Mouse (Mus musculus): Measurements from ENCODE around the gene Arhgef38.

The Arhgef38 gene

DNA sequence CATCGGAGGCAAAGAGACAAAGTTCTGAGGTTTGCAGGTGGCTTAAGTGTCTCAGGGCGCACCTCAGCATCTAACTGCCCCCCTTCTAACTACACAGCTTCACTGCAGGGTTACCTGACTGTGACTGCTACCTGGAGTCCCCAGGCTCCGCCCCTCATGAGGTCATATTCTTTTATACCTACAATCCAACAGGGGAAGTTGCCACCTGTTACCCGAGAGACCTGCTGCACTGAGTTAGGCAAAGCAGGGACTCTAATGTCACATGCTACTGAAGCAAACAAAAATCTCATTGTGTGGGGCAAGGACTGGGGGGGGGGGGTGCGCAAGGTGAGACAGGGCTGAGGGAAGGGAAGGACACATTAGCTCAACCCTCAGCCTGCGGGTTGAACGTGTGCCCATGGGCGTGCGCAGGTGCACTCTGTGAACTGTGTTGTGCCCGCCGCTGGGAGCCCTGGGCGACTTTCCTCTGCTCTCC is at the start of gene Arhgef38:
Arhgef38 (minus strand) TSS at position 129 of the 475 bp plus-strand sequence.
- in situ Hi-C loops (cut with MboI; ENCODE audit: unreplicated experiment in 2 of 2): no loop called here

DNA sequence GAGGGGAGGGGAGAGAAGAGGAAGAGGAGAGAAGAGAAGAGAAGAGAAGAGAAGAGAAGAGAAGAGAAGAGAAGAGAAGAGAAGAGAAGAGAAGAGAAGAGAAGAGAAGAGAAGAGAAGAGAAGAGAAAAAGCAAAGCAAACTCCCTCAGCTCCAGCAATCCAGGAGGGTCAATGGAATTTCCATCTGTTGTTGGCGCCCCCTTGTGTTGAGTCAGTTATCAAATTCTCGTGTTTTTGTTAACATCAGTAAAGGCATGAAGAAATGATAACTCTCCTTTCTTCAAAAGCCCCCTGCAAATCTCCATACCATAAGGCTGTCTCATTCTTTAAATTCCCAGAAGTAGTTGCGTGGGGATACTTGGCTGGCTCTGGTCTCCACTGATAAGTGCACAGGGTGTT is 37.1 kb upstream of the Arhgef38 start:
- in situ Hi-C loops (cut with MboI; ENCODE audit: unreplicated experiment in 2 of 2): loop anchor here (5.0 kb wide), 2 partner anchors 185 to 525 kb away; no protein-coding TSS in a partner anchor

DNA sequence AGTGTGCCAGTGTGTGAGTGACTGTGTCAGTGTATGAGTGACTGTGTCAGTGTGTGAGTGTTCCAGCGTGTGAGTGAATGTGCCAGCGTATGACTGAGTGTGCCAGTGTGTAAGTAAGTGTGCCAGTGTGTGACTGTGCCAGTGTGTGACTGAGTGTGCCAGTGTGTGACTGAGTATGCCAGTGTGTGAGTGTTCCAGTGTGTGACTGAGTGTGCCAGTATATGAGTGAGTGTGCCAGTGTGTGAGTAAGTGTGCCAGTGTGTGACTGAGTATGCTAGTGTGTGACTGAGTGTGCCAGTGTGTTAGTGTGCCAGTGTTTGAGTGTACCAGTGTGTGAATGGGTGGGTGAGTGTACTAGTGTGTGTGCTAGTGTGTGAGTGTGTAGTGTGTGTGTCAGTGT is 24.1 kb upstream of the Arhgef38 start:
- in situ Hi-C loops (cut with MboI; ENCODE audit: unreplicated experiment in 2 of 2): no loop called here

DNA sequence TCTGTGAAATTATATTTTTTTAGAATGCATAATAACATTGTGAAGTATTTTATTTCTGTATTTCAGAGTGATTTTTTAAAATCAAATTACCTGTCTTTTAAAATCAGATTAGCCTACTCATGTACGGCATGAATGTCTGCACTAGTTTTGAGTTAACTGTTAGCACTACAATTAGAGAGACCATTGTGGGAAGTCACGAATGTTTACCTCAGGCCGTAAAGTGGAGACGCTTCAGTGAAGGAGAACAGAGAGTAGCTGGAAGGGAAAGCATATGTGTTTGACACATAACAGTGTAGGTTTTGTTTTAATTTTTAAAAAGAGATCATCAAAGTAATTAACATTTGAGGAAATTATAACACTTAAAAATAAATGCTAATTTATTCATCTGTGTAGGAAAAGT is 21.1 kb upstream of the Arhgef38 start:
- in situ Hi-C loops (cut with MboI; ENCODE audit: unreplicated experiment in 2 of 2): no loop called here

DNA sequence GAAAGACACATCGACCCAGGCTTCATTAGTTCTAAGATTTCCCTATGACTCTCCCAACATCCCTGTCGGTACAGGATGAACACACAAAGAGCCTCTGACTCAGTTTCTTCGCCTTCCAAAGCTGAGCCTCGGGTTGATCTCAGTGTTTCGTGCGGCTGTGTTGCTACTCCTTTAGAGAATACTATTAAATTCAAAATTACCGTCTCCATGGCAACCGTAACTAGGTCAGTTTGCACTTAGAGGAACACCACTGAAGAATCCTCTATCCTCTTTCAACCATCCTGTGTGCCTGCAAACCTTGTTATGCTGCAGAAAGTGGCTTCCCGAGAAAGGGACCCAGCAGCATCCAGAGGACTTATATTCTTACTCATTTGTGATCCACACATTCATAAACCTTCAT is 9.3 kb upstream of the Arhgef38 start:
- in situ Hi-C loops (cut with MboI; ENCODE audit: unreplicated experiment in 2 of 2): no loop called here

DNA sequence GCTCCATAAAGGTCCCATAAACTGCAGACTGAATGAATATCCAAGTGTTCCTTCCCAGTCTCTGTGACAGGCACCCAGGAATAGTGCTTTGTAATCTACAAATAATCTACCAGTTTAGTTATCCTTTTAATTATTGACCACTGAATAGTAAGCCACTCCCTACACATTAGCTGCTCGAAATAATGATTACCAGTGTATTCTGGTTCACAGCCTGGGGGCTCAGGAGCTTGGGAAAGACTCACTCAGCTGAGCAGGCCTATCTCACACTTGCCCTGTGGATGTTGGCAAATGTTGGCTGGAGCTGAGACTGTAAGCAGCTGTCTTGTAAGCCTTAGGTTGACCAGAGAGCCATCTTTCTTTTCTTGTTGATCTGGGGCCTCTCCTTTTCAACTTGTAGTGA is 7.2 kb upstream of the Arhgef38 start:
- in situ Hi-C loops (cut with MboI; ENCODE audit: unreplicated experiment in 2 of 2): no loop called here

DNA sequence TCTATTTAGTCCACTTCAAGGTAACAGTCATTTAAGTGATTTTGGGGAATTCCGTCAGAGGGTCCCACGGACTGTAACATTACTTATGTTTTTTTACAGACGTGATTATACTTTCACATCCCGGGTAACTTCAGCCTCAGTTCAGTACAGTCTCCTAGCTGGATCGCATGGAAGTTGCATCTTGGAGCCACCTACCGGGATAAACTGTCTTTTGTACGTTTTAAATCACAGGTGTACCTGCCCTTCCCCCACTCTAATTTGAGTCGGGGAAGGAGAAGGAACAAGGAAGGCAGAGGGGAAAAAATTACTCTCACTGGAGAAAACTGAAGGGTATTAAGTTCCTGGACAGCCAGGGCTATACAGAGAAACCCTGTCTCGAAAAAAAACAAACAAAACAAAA is 756 bp downstream of the Arhgef38 start:
- in situ Hi-C loops (cut with MboI; ENCODE audit: unreplicated experiment in 2 of 2): no loop called here

DNA sequence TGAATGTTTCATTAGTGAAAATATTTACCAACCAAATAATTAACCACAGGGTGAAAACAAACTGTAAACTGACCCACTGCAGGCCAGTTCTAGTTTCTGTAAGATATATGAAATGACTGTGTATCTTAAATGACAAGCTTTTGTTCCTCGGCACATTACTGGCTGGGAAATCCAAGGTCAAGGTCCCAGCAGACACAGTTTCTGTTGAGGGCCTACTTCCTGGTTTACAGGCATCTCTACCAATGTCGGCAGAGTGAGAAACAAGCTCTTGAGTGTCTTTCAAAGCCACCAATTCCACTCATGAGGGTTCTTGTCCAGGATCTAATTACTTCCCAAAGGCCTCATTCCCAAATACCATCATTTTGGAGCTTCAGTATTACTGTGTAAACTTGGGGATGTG is 4.3 kb downstream of the Arhgef38 start:
- in situ Hi-C loops (cut with MboI; ENCODE audit: unreplicated experiment in 2 of 2): no loop called here

DNA sequence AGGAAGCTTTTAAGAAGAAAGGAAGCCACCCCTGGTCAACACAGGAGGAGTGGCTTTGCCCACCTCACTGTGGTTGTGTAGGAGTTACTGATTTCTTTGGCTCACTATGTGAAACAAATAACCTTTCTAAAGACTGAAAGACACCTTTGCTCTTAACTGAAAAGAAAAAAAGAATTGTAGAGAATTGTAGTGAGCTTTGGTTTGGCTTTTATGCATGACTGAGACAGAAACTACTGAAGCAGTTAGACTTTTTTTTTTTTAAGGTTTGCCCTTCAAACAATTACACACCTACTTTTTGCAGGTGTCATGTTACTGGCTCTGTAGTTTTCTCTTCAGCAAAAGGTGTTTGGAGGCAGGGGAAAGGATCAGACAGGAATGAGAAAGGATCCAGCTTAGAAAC is 5.2 kb downstream of the Arhgef38 start:
- in situ Hi-C loops (cut with MboI; ENCODE audit: unreplicated experiment in 2 of 2): no loop called here

DNA sequence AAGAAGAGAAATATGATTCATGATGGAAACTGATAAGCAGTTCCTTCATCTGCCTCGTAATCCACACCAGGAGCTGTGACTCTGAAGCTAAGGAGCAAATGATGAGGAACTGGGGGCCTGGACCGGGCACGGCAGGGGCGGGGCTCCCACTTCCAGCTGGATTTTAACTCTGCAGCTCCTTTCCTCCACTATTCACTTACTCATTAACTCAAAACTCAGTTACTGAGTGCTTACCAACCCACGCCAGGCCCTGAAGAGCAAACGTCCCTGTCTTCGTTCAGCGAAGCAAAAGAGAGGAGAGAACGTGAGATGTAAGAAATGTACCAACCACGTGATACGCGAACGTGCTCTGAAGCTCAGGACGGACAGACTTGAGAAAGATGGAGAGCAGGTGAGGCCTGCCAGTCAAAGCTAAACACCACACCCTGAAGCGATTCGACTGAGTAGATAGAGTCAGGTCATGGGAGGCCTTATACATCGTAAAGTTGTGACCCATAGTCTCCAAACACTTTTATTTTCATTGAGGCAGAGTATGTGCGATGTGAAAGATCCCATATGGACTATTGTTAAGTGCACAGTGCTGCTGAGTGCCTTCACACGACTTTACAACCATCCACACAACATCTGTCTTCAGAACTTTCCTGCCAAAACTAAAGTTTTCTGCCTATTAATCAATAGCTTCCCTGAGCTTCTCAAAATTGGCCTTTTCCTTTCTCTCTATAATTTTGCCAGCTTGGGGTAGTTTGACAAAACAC is 7.3 kb downstream of the Arhgef38 start:
- in situ Hi-C loops (cut with MboI; ENCODE audit: unreplicated experiment in 2 of 2): no loop called here

DNA sequence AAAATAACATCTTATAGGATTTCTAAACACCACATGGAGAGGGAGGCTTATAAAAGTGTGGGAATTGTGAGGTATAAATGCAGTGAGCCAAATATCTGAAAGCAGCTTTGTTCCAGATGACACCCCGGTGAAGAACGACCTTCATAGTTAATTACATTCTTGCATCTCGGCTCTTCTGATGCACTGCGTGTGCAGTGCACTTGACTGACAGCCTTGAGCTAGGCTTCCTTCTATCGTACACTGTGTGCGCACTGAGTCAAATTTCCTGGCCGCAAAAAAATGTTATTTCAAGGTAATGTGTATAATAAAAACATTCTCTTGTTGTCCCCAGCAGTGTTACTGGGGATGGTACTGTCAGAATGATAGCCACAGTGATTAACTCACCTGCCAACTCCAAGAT is 16.2 kb downstream of the Arhgef38 start:
- in situ Hi-C loops (cut with MboI; ENCODE audit: unreplicated experiment in 2 of 2): no loop called here

DNA sequence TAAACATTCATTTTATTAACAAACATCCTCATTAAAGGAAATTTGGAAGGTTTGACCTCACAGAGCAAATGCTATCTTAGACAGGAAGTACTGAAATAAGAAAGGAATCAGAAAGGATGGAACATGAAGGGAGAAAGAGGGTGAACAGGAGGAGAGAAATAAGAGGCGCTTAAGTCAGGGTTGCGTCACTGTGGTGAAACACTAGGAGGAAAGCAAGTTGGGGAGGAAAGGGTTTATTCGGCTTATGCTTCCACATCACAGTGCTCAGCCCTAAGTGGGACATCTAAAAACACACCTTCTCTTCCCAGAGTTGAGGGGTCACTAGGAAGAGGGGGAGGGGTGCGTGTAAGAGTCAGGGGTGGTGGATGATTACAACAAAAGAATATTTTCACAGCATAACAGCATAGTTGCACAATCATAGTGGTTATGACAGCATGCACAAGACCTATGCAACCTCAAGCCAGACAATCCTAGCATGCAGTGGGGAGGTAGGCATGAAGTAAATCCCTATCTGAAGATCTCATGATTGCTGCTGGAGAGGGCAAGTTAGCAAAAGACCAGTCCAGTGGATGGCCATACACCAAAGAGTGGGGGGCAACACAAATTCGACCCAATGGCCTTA is 19.4 kb downstream of the Arhgef38 start:
- in situ Hi-C loops (cut with MboI; ENCODE audit: unreplicated experiment in 2 of 2): no loop called here

DNA sequence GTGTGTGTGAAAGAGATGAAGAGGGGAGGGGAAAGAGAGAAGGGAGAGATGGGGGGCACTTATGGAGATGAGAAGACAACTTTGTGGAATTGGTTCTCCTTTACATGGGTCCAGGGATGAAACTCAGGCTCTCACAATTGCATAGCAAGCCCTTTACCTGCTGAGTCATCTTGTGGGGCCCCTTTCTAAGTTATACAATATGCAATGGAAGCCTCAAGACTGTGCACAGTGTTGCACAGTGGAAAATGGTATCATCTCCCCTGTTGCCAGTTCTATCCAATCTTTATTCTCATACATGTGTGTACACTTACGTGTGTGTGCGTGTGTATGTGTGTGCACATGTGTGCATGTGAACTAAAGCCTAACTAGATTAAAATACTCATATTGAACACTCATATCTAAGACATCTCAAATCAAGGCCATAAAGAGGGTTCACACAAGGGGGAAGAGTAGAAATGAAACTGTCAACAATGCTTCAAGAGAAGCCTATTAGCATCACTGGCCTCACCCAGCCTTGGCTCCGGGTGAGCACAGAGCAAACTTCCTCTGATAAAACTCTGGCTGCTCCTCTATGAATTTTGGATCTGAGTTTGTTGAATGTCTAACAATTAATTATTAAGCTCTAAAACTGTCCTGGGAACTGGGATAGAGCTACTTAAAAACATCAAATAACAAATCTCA is 21.2 kb downstream of the Arhgef38 start:
- in situ Hi-C loops (cut with MboI; ENCODE audit: unreplicated experiment in 2 of 2): no loop called here

DNA sequence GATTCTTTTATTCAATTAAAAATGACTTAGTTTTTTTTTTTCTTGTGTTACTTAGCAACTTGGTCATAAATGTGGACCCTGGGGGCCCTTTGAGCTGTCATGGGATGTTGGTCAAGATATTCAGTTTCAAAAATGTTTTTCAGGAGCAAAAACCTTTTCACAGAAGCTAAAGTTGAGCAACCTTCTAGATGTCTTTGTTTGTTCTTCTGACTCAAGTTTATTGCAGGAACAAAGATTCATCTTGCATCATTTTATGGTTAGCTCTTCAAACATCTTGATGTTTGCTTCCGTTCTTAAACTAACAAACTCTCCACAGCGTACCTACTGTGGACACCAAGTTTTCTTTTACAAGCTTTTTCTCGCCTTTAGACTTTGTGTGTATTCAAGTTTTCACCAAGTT is 23.4 kb downstream of the Arhgef38 start:
- in situ Hi-C loops (cut with MboI; ENCODE audit: unreplicated experiment in 2 of 2): no loop called here

DNA sequence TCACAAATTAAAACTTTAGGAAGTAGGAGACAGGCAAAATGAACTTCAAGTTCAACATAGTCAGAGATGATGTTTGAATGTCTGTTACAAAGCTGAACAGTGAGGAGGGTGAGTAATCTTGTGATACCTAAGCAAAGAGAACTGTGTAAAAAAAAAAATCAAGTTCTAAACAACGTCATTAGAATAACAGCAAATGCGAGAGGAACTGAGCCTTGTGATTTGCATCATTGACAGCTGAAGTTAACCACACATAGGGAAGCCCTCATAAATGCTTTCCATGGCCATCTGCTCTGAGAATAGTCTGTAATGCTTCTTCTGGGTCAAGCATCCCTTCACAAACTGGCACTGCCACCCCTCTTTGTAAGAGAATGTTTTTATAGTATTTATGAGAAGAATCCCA is 31.0 kb downstream of the Arhgef38 start:
- in situ Hi-C loops (cut with MboI; ENCODE audit: unreplicated experiment in 2 of 2): no loop called here

DNA sequence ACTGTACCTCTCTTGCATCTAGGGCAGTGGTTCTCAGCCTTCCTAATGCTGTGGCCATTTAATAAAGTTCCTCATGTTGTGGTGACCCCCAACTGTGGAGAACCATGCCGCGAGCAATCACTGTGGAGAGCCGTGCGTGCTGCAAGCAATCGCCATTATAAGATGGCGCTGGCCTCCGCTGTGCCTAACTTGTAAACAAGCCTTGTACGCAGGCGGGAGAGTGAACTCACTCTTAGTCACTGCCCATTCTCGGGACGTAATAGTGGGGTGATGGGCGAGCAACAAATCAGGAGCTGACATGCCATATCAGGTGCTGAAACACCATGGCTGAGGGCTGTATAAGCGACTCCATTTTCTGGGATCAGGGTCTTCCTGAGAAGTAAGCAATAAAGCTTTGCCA is 32.6 kb downstream of the Arhgef38 start:
- in situ Hi-C loops (cut with MboI; ENCODE audit: unreplicated experiment in 2 of 2): no loop called here

DNA sequence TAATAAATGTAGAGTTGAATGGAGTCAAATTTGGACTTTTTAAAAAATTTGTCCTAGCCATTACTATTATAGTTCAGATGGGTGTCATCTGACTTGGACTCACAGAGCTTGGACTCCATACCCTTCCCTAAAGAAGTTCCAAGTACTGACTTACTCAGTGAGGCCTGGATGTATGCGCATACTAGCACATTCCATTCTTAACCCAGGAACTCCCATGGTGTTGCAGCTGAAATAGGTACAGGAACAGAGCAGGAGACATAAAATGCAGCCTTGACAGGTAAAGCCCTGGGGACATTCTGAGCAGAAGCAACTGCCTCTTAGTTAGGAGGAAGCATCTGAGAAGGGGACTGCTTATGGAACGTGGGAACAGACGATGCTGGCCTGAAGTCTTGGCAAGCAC is 45.8 kb downstream of the Arhgef38 start:
- in situ Hi-C loops (cut with MboI; ENCODE audit: unreplicated experiment in 2 of 2): no loop called here

DNA sequence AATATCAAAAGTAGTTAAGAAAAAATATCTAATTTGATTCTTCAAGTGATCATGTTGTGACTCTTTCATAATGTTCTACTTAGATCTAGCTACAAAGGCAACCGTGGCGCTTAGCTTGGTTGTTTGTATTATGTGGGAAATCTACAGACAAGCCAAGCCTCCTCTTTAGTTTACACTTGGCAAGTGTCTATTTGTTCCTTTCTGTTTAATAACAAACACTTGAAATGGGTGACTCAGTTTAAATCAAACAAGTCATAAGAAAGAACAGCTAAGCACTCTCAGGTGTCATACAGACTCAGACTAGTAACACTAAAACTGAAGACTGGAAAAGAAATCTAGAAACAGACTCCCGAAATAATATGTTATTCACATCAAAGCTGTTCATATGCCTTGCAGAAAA is 47.2 kb downstream of the Arhgef38 start:
- in situ Hi-C loops (cut with MboI; ENCODE audit: unreplicated experiment in 2 of 2): no loop called here

DNA sequence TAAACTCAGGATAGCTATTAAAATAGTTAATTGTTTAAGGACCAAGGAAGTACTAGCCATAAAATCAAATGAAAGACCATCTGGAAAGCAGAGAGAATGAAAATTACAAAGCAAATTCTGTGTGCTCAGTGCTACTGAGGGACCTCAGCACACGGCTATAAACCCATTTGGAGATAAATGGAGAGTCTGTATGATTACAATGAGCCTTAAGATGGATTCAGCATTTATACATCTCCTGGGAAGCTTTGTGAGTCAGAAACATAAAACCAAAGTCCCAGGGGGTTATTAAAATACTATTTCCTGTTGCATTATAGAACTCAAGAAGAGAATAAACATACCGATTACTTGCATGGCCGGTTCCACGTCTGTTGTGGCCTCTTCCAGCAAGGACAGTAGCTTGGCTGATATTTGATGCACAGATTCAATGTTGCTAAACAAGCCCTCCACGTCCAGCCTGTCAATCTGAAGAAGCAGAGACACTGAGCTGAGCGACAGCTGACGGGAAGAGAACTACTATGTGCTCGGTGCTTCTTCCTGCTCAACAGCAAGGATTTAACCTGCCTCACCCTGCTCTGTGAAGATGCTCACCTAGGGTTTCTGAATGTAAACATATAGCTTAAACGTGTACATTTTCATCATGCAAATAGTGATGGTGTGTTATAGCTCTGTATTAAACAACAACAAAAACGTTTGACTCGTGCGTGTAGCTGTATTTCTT is 58.6 kb downstream of the Arhgef38 start:
- in situ Hi-C loops (cut with MboI; ENCODE audit: unreplicated experiment in 2 of 2): no loop called here

DNA sequence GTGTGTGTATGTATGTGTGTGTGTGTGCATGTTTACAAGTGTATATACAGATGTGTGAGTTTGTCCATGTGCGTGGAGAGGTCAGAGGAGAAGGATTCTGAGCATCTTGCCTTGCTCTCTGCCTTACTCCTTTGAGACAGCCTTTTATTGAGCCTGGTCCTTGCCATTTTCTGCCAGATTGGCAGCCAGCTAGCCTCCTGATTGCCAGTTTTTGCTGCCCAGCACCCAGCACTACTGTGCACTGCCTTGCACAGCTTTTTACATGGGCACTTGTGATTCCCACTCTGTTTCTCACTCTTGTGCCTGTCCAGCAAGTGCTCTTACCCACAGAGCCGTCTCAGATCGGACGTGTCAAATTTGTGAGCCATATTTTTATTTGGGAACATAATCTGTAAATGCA is 62.5 kb downstream of the Arhgef38 start:
- in situ Hi-C loops (cut with MboI; ENCODE audit: unreplicated experiment in 2 of 2): no loop called here

DNA sequence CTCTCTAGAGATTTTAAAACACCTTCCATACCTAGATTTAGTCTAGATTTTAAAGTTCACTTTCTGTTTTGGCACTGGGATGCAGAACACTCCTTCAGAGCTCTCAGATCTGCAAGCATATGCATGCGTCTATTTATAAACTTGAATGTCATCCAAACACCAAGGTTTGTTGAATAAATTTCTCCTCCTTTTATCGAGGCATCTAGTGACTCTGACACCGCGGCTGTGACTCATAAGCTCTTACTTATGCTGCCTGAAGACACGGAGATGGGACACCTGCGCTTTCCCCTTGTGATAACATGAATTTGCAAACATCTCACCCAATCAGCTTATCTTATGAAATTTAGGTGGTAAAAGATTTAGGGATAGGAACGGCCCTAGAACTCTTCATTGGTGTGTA is 65.0 kb downstream of the Arhgef38 start:
- in situ Hi-C loops (cut with MboI; ENCODE audit: unreplicated experiment in 2 of 2): no loop called here
